Mouse (Mus musculus) G1E (cell line): ENCODE measurements around the gene Mtg2. TPM values are rescaled to one million over a fixed set of nuclear protein-coding genes. Genes with fewer than 3 reads are reported as not detected.

ENCODE experiments used
- ATAC-seq: 2 replicates; pipeline ENCODE4 v1.8.0; 2016; ENCODE audit warnings: mild to moderate bottlenecking; ENCODE audit not compliant: insufficient number of reproducible peaks, poor library complexity, low FRiP score, severe bottlenecking; ENCODE audit errors: extremely low read depth
- DNase-seq: peaks from one replicate; pipeline ENCODE4 v3.0.0; 2012; ENCODE audit warnings: low spot score
- H3K27me3 ChIP-seq: 2 replicates; pipeline ENCODE4 v1.6.1; 2012; ENCODE audit warnings: mild to moderate bottlenecking, low read length, inconsistent platforms; ENCODE audit not compliant: insufficient read depth
- H3K36me3 ChIP-seq: replicated peaks from 2 replicates; pipeline ENCODE3; 2012; ENCODE audit warnings: mild to moderate bottlenecking, inconsistent platforms
- H3K4me1 ChIP-seq: 2 replicates; pipeline ENCODE4 v1.6.1; 2012; ENCODE audit warnings: low read depth, low read length, inconsistent platforms, mixed read lengths; ENCODE audit not compliant: insufficient read depth
- H3K4me3 ChIP-seq: 2 replicates; pipeline ENCODE4 v1.5.1; 2012; ENCODE audit warnings: low read depth, mild to moderate bottlenecking, inconsistent platforms, low read length, moderate library complexity, mixed read lengths
- H3K9me3 ChIP-seq: replicated peaks from 2 replicates; pipeline ENCODE4 v1.6.1; 2012; ENCODE audit warnings: inconsistent platforms
- CTCF ChIP-seq: IDR thresholded peaks from 2 replicates; pipeline ENCODE4 v1.5.1; 2012; ENCODE audit warnings: low read depth, low read length, inconsistent platforms, mixed read lengths
- GATA1 ChIP-seq: IDR thresholded peaks from 2 replicates; pipeline ENCODE4 v1.6.1; 2012; ENCODE audit warnings: borderline replicate concordance, low read length, inconsistent platforms, mixed read lengths
- GATA2 ChIP-seq: IDR thresholded peaks from 2 replicates; pipeline ENCODE4 v1.6.1; 2012; ENCODE audit warnings: low read depth, low read length, inconsistent platforms, borderline replicate concordance
- POLR2AphosphoS5 ChIP-seq: IDR thresholded peaks from 2 replicates; pipeline ENCODE4 v1.6.1; 2012; ENCODE audit warnings: low read depth, low read length, inconsistent platforms; ENCODE audit not compliant: insufficient replicate concordance
- TAL1 ChIP-seq: conservative IDR thresholded peaks from 2 replicates; pipeline ENCODE4 v1.6.1; 2012; ENCODE audit warnings: low read depth, low read length, inconsistent platforms, mixed read lengths
- polyA plus RNA-seq: library from polyadenylated mRNA; stranded (reverse); fragments of >175 nt; gene quantifications from 2 replicates; pipeline ENCODE4 v1.2.3, GENCODE M21; 2012
- total RNA-seq, 2 experiments: library from RNA; stranded (forward) in 1 of 2; stranded (reverse) in 1 of 2; fragments of 200-1000 nt in 1 of 2; fragments of >200 nt in 1 of 2; fragmentation: Nextera tagmentation in 1 of 2; gene quantifications; 2 replicates each; pipeline ENCODE4 v1.2.3; 2014 to 2017

Gene Mtg2
- total and polyA plus RNA-seq, 3 experiments = 12.3 to 21.7 (median 12.9) TPM

- Histone ChIP-seq H3K4me3 (no peak overlapping the region), H3K36me3 (no peaks in the 10 kb centered on the region), H3K27me3 (peaks cover 83% of the 10 kb centered on the region), H3K4me1 (peaks cover 35% of the 10 kb centered on the region), H3K9me3 (no peaks in the 10 kb centered on the region)
- no peak for DNase-seq
- TF ChIP-seq POLR2AphosphoS5 (no peak), TAL1 (no peak), CTCF (no peak), GATA1 (no peak), GATA2 (no peak)
- ATAC-seq = no peak
Measured at GRCm38 (mm10) chr2:180113909-180114890, 43.8 kb downstream of the Mtg2 start.

- ATAC-seq = no peak
- peaks cover 72% of the 10 kb centered on the region for H3K27me3 ChIP-seq
- H3K4me3 ChIP-seq = no peak overlapping the region
- TF ChIP-seq GATA2 (no peak), POLR2AphosphoS5 (no peak), CTCF (no peak), TAL1 (no peak), GATA1 (no peak)
- no peaks in the 10 kb centered on the region for H3K9me3 ChIP-seq
- H3K4me1 ChIP-seq = peaks cover 44% of the 10 kb centered on the region
- no peaks in the 10 kb centered on the region for H3K36me3 ChIP-seq
- DNase-seq = no peak
Measured at GRCm38 (mm10) chr2:180115279-180115678, 44.9 kb downstream of the Mtg2 start.

DNA sequence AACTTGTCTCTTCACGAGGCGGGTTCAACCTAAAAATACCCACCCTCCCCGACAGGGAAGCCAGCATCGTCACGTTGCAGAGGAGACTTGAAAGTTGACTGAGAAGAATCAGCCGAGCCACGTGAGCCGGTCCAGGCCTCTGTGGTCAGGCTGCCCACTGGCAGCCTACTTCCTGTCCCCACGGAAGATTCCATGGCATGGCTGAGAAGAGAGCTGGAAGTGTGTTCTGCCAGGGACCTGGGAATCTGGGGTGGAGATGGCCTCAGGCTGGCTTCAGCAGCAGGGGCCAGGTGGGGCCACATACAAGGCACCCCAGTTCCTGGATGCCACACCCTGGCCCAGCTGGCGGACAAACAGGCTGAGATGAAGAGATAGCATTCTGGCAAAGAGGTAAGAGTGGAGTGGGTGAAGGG is 45.7 kb downstream of the Mtg2 start:
- ATAC-seq = no peak
- Histone ChIP-seq H3K4me3 (peak overlapping the region; percentile 17; the same call in 1 of the 2 replicates), H3K4me1 (peaks cover 51% of the 10 kb centered on the region), H3K9me3 (no peaks in the 10 kb centered on the region), H3K27me3 (peaks cover 64% of the 10 kb centered on the region), H3K36me3 (peaks cover 3% of the 10 kb centered on the region)
- TF ChIP-seq GATA1 = no peak
- TF ChIP-seq POLR2AphosphoS5 = no peak
- TF ChIP-seq GATA2 = no peak
- no peak for TF ChIP-seq TAL1
- TF ChIP-seq CTCF = no peak
- no peak for DNase-seq

GRCm38 (mm10) chr2:180116741-180117484 is 46.5 kb downstream of the Mtg2 start:
- Histone ChIP-seq H3K4me1 (peaks cover 51% of the 10 kb centered on the region), H3K36me3 (peaks cover 7% of the 10 kb centered on the region), H3K9me3 (no peaks in the 10 kb centered on the region), H3K27me3 (peaks cover 58% of the 10 kb centered on the region), H3K4me3 (no peak overlapping the region)
- ATAC-seq (no peak), DNase-seq (no peak)
- TF ChIP-seq CTCF (no peak), POLR2AphosphoS5 (no peak), GATA2 (no peak), GATA1 (no peak), TAL1 (no peak)

- Histone ChIP-seq H3K4me1 (peaks cover 51% of the 10 kb centered on the region), H3K27me3 (peaks cover 52% of the 10 kb centered on the region), H3K9me3 (no peaks in the 10 kb centered on the region), H3K36me3 (peaks cover 9% of the 10 kb centered on the region), H3K4me3 (no peak overlapping the region)
- no peak for TF ChIP-seq CTCF
- no peak for DNase-seq
- ATAC-seq = no peak
Measured at GRCm38 (mm10) chr2:180117485-180118194, 47.3 kb downstream of the Mtg2 start.
